Mouse (Mus musculus) erythroblast, embryonic 14.5 days (primary cell): ENCODE data around the gene Tmem186.

ENCODE experiments used
- GATA1 ChIP-seq: IDR thresholded peaks from 2 replicates; pipeline ENCODE4 v1.6.1; 2012; ENCODE audit warnings: low read length, inconsistent platforms, mixed read lengths
- TAL1 ChIP-seq: IDR thresholded peaks from 3 replicates; pipeline ENCODE4 v1.6.1; 2012; ENCODE audit warnings: low read length, inconsistent platforms, mixed read lengths

- TF ChIP-seq GATA1: no peak
- no peak for TF ChIP-seq TAL1
Observed at GRCm38 (mm10) chr16:8658349-8658748, 20.8 kb upstream of the Tmem186 start.
